Mouse (Mus musculus) liver, adult 2 months (tissue): ENCODE data around the gene Rbm5. TPM values are rescaled to one million over a fixed set of nuclear protein-coding genes. Genes with fewer than 3 reads are reported as not detected.

ENCODE experiments used
- DNase-seq: peaks from one replicate; pipeline ENCODE4 v3.0.0-alpha.2; 2011; ENCODE audit warnings: low read depth, low spot score; ENCODE audit errors: extremely low read depth
- H3K27ac ChIP-seq: fragments of 200-500 bp; replicated peaks from 2 replicates; pipeline ENCODE4 v1.5.1; 2012; ENCODE audit warnings: low read depth, mild to moderate bottlenecking, control low read depth, inconsistent platforms, low read length; ENCODE audit not compliant: insufficient read depth
- H3K27me3 ChIP-seq: fragments of 200-500 bp; 2 replicates; pipeline ENCODE4 v1.6.1; 2012; ENCODE audit warnings: mild to moderate bottlenecking, moderate library complexity, low read length, inconsistent platforms; ENCODE audit not compliant: control insufficient read depth, insufficient read depth
- H3K36me3 ChIP-seq: fragments of 200-500 bp; 2 replicates; pipeline ENCODE4 v1.6.1; 2012; ENCODE audit warnings: low read length, inconsistent platforms; ENCODE audit not compliant: control insufficient read depth, insufficient read depth
- H3K4me1 ChIP-seq: fragments of 200-500 bp; 2 replicates; pipeline ENCODE4 v1.6.1; 2011; ENCODE audit warnings: low read length; ENCODE audit not compliant: control insufficient read depth, insufficient read depth
- H3K4me3 ChIP-seq: fragments of 200-500 bp; 2 replicates; pipeline ENCODE4 v1.5.1; 2011; ENCODE audit warnings: low read depth, mild to moderate bottlenecking, control low read depth, low read length, moderate library complexity; ENCODE audit not compliant: insufficient read depth
- H3K79me2 ChIP-seq: fragments of 200-500 bp; 2 replicates; pipeline ENCODE4 v1.6.1; 2012; ENCODE audit warnings: inconsistent platforms, mild to moderate bottlenecking, low read length, moderate library complexity; ENCODE audit not compliant: control insufficient read depth, insufficient read depth
- H3K9ac ChIP-seq: fragments of 200-500 bp; 2 replicates; pipeline ENCODE4 v1.6.1; 2012; ENCODE audit warnings: low read depth, mild to moderate bottlenecking, control low read depth, inconsistent platforms, low read length
- CTCF ChIP-seq: fragments of 200-500 bp; IDR thresholded peaks from 2 replicates; pipeline ENCODE4 v1.5.1; 2011; ENCODE audit warnings: low read depth, low read length, control low read depth
- POLR2A ChIP-seq: fragments of 200-500 bp; IDR thresholded peaks from 2 replicates; pipeline ENCODE4 v1.6.1; 2011; ENCODE audit warnings: low read length, control low read depth; ENCODE audit not compliant: insufficient read depth; ENCODE audit errors: extremely low read depth
- WGBS: fragments of 180-500 bp; shearing (Covaris S2); methylation state at CpG from one replicate; pipeline ENCODE4 v1.1.7; 2018; 5-methylcytosine and 5-hydroxymethylcytosine counted together
- polyA plus RNA-seq: library from polyadenylated mRNA; depleted of rRNA; stranded (reverse); fragments of >200 nt; gene quantifications from 2 replicates; pipeline ENCODE4 v1.2.3, GENCODE M21; 2012
- total RNA-seq: library from RNA; depleted of rRNA; stranded (reverse); fragments of >200 nt; gene quantifications from 2 replicates; pipeline ENCODE4 v1.2.3, GENCODE M21; 2014

Rbm5 gene
- total and polyA plus RNA-seq, 2 experiments = 31.3 to 46.2 TPM

GRCm38 (mm10) chr9:107738841-107739202 lies 32.0 kb downstream of the Rbm5 start:
- Histone ChIP-seq H3K4me1 (no peaks in the 10 kb centered on the region), H3K9ac (no peak overlapping the region), H3K27ac (no peak overlapping the region), H3K4me3 (no peak overlapping the region), H3K36me3 (peaks cover 40% of the 10 kb centered on the region), H3K79me2 (no peaks in the 10 kb centered on the region), H3K27me3 (0 out of 2 replicates have a peak, but pooled peaks cover 2% of the 10 kb centered on the region)
- 66% methylated on average over 4 of the region's 4 CpGs for WGBS
- TF ChIP-seq CTCF (peak; percentile 56), POLR2A (no peak)
- no peak for DNase-seq

GRCm38 (mm10) chr9:107738020-107738840 lies 32.6 kb downstream of the Rbm5 start:
- Histone ChIP-seq H3K27ac (no peak overlapping the region), H3K36me3 (peaks cover 34% of the 10 kb centered on the region), H3K79me2 (no peaks in the 10 kb centered on the region), H3K4me1 (no peaks in the 10 kb centered on the region), H3K27me3 (0 out of 2 replicates have a peak, but pooled peaks cover 2% of the 10 kb centered on the region), H3K4me3 (no peak overlapping the region), H3K9ac (no peak overlapping the region)
- 23% methylated on average over 7 of the region's 7 CpGs for whole genome bisulfite sequencing
- peak; percentile 53 for DNase-seq
- TF ChIP-seq CTCF = peak; percentile 97
- TF ChIP-seq POLR2A = no peak

- Histone ChIP-seq H3K27me3 (0 out of 2 replicates have a peak, but pooled peaks cover 2% of the 10 kb centered on the region), H3K4me1 (no peaks in the 10 kb centered on the region), H3K9ac (no peak overlapping the region), H3K36me3 (peaks cover 14% of the 10 kb centered on the region), H3K27ac (no peak overlapping the region), H3K79me2 (no peaks in the 10 kb centered on the region), H3K4me3 (no peak overlapping the region)
- no peak for DNase-seq
- WGBS = 6% methylated on average over 7 of the region's 7 CpGs
- no peak for TF ChIP-seq CTCF
- no peak for TF ChIP-seq POLR2A
Observed at GRCm38 (mm10) chr9:107736185-107736485, 34.7 kb downstream of the Rbm5 start.

GRCm38 (mm10) chr9:107735356-107736184 lies 35.2 kb downstream of the Rbm5 start:
- Histone ChIP-seq H3K27ac (no peak overlapping the region), H3K4me1 (no peaks in the 10 kb centered on the region), H3K27me3 (0 out of 2 replicates have a peak, but pooled peaks cover 2% of the 10 kb centered on the region), H3K9ac (no peak overlapping the region), H3K4me3 (no peak overlapping the region), H3K36me3 (peaks cover 9% of the 10 kb centered on the region), H3K79me2 (no peaks in the 10 kb centered on the region)
- 19% methylated on average over 17 of the region's 17 CpGs for WGBS
- TF ChIP-seq POLR2A = no peak
- no peak for TF ChIP-seq CTCF
- no peak for DNase-seq

- TF ChIP-seq CTCF (no peak), POLR2A (no peak)
- Histone ChIP-seq H3K79me2 (no peaks in the 10 kb centered on the region), H3K4me3 (no peak overlapping the region), H3K27me3 (0 out of 2 replicates have a peak, but pooled peaks cover 2% of the 10 kb centered on the region), H3K36me3 (peaks cover 2% of the 10 kb centered on the region; the same call in 1 of the 2 replicates), H3K27ac (no peak overlapping the region), H3K4me1 (no peaks in the 10 kb centered on the region), H3K9ac (no peak overlapping the region)
- no peak for DNase-seq
- 50% methylated on average over 7 of the region's 7 CpGs for WGBS
Observed at GRCm38 (mm10) chr9:107734567-107734971, 36.2 kb downstream of the Rbm5 start.

GRCm38 (mm10) chr9:107729709-107730108 lies 41.1 kb downstream of the Rbm5 start:
- WGBS = 82% methylated on average over 3 of the region's 3 CpGs
- TF ChIP-seq CTCF = no peak
- TF ChIP-seq POLR2A = no peak
- H3K4me3 ChIP-seq = no peak overlapping the region
- no peaks in the 10 kb centered on the region for H3K4me1 ChIP-seq
- H3K36me3 ChIP-seq = no peaks in the 10 kb centered on the region
- H3K79me2 ChIP-seq = no peaks in the 10 kb centered on the region
- DNase-seq = no peak
- no peak overlapping the region for H3K27ac ChIP-seq
- H3K27me3 ChIP-seq = no peaks in the 10 kb centered on the region
- no peak overlapping the region for H3K9ac ChIP-seq
